Mouse (Mus musculus): ENCODE measurements around the gene Hes3. TPM values are rescaled to one million over a fixed set of nuclear protein-coding genes. Genes with fewer than 3 reads are reported as not detected.

The Hes3 gene
- total and polyA plus RNA-seq, 3 experiments: not detected

DNA sequence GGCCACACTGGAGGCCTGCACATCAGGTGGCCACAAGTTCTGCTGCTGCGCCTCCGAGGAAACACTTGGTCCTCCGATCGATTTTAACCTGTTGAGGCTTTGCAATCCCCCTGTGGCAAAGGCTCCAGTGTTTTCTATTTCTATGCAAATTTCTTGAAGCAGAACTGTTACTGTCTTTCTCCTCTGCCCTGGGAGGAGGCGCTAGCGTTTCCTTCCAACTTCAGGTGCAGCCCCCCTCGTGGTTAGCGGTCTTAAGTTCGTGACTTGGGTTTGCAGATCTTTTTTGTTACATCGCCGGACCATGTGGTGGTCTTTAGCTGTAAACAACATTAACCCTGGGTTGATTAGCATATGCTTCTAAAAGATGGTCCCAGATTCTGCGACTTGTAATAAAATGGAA, 42.1 kb upstream of the Hes3 start:
- no peak overlapping the region for H3K9ac ChIP-seq (ENCODE audit: low read depth, low read length)
- no peak for DNase-seq
- H3K36me3 ChIP-seq (ENCODE audit: control insufficient read depth, insufficient read depth, low read length): no peaks in the 10 kb centered on the region
- intact Hi-C loops (cut with DNase I): loop anchor here (1.0 to 5.0 kb wide), 3 partner anchors 36 to 157 kb away; partner anchors contain the start of gene Icmt
- H3K27me3 ChIP-seq (ENCODE audit: control insufficient read depth, insufficient read depth, low read length): peaks cover 1% of the 10 kb centered on the region; the same call in 1 of the 2 replicates
- no peak overlapping the region for H3K4me3 ChIP-seq
- H3K79me2 ChIP-seq (replicated peaks; ENCODE audit: control insufficient read depth, insufficient read depth, low read length): no peaks in the 10 kb centered on the region
- no peak for TF ChIP-seq CTCF (IDR thresholded peaks at IDR 0.05)
- no peak for TF ChIP-seq POLR2A (IDR thresholded peaks at IDR 0.05; ENCODE audit: insufficient read depth, low read depth, low read length)
- TF ChIP-seq EP300 (IDR thresholded peaks at IDR 0.05; ENCODE audit: insufficient read depth, low read depth, low read length): no peak
- WGBS: 94% methylated on average over 12 of the region's 12 CpGs
- no peak overlapping the region for H3K27ac ChIP-seq
- H3K4me1 ChIP-seq (ENCODE audit: control insufficient read depth, insufficient read depth, low read length): no peaks in the 10 kb centered on the region; the same call in 1 of the 2 replicates

DNA sequence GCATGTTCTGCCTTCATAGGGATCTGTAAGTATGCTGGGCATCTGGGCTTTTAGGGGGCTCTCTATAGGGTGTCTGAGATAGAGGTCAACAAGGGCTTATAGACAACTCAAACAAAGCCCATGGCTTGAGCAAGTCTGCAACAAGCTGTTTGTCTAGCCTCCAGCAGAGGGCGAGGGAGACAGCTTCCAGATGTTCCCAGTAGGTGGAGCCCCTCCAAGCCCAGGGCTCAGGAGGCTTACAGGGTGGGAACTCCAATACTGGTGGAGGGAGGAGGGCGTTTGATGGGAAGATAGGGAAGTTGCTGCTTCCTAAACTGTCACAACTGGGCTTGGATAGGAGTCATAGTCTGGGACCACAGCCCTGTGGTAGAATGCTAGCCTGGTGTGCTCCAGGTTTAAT, 41.5 kb upstream of the Hes3 start:
- Histone ChIP-seq H3K4me1 (ENCODE audit: control insufficient read depth, insufficient read depth, low read length) (no peaks in the 10 kb centered on the region; the same call in 1 of the 2 replicates), H3K9ac (ENCODE audit: low read depth, low read length) (no peak overlapping the region), H3K27ac (no peak overlapping the region), H3K36me3 (ENCODE audit: control insufficient read depth, insufficient read depth, low read length) (no peaks in the 10 kb centered on the region), H3K79me2 (replicated peaks; ENCODE audit: control insufficient read depth, insufficient read depth, low read length) (no peaks in the 10 kb centered on the region), H3K4me3 (no peak overlapping the region), H3K27me3 (ENCODE audit: control insufficient read depth, insufficient read depth, low read length) (no peaks in the 10 kb centered on the region)
- intact Hi-C loops (cut with DNase I): loop anchor here (1.0 to 5.0 kb wide), 3 partner anchors 36 to 158 kb away; partner anchors contain the start of gene Icmt
- peak; percentile 59 to 77 for DNase-seq
- TF ChIP-seq POLR2A (IDR thresholded peaks at IDR 0.05; ENCODE audit: insufficient read depth, low read depth, low read length): no peak
- TF ChIP-seq EP300 (IDR thresholded peaks at IDR 0.05; ENCODE audit: insufficient read depth, low read depth, low read length): 0 out of 2 replicates have a peak, but pooled peaks have one; percentile 70
- TF ChIP-seq CTCF (IDR thresholded peaks at IDR 0.05): peak; percentile 98
- 16% methylated on average over 2 of the region's 2 CpGs for WGBS

DNA sequence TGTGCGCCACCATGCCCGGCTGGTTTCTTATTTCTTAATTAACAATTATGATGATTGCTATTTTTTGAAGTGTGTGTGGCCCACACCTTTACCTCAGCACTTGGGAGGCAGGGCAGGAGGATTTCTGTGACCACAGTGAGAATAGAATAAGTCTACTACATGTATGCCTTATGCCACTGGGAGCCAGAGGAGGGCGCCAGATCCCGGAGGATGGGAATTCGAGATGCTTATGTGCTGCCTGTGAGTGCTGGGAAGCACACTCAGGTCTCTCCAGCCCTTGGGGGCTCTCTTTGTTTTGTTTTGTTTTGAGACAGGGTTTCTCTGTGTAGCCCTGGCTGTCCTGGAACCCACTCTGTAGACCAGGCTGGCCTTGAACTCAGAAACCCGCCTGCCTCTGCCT, 37.2 kb upstream of the Hes3 start:
- TF ChIP-seq POLR2A (IDR thresholded peaks at IDR 0.05; ENCODE audit: insufficient read depth, low read depth, low read length) (no peak), CTCF (IDR thresholded peaks at IDR 0.05) (peak; percentile 57), EP300 (IDR thresholded peaks at IDR 0.05; ENCODE audit: insufficient read depth, low read depth, low read length) (no peak)
- no peaks in the 10 kb centered on the region for H3K27me3 ChIP-seq (ENCODE audit: control insufficient read depth, insufficient read depth, low read length)
- no peak overlapping the region for H3K27ac ChIP-seq
- no peak overlapping the region for H3K4me3 ChIP-seq
- no peak overlapping the region for H3K9ac ChIP-seq (ENCODE audit: low read depth, low read length)
- no peaks in the 10 kb centered on the region for H3K36me3 ChIP-seq (ENCODE audit: control insufficient read depth, insufficient read depth, low read length)
- intact Hi-C loops (cut with DNase I): loop anchor here (5.0 kb wide), 2 partner anchors 149 to 156 kb away; partner anchors contain the start of genes Kcnab2 and Nphp4
- H3K79me2 ChIP-seq (replicated peaks; ENCODE audit: control insufficient read depth, insufficient read depth, low read length): peaks cover 3% of the 10 kb centered on the region; the same call in 1 of the 2 replicates
- peaks cover 2% of the 10 kb centered on the region for H3K4me1 ChIP-seq (ENCODE audit: control insufficient read depth, insufficient read depth, low read length)
- no peak for DNase-seq
- 75% methylated on average over 6 of the region's 6 CpGs for WGBS

DNA sequence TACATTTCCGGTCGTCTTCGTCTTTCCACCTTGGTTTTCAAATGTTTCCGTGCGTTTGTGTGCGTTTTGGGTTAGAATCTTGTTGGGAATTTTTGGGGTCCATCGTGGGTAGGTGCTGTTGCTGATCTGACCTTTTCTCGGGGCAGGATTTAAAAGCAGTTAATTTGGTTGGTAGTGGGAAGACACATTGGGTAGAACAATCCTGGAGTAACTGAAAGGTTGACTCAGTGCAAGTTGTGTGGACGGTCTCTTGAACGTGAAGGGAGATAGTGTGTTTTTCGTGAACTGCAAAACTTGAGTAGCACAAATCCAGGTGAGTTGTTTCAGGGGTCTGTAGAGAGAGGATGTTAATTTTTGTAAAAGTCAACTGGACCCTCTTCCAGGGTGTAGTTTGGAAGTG, 35.1 kb upstream of the Hes3 start:
- Histone ChIP-seq H3K27ac (no peak overlapping the region; the same call in 1 of the 2 replicates), H3K27me3 (ENCODE audit: control insufficient read depth, insufficient read depth, low read length) (no peaks in the 10 kb centered on the region), H3K9ac (ENCODE audit: low read depth, low read length) (peak overlapping the region; percentile 86), H3K36me3 (ENCODE audit: control insufficient read depth, insufficient read depth, low read length) (no peaks in the 10 kb centered on the region), H3K4me1 (ENCODE audit: control insufficient read depth, insufficient read depth, low read length) (peaks cover 2% of the 10 kb centered on the region), H3K79me2 (replicated peaks; ENCODE audit: control insufficient read depth, insufficient read depth, low read length) (peaks cover 3% of the 10 kb centered on the region; the same call in 1 of the 2 replicates), H3K4me3 (peak overlapping the region; percentile 95)
- intact Hi-C loops (cut with DNase I): loop anchor here (5.0 kb wide), 2 partner anchors 151 to 154 kb away; partner anchors contain the start of genes Kcnab2 and Nphp4
- no peak for DNase-seq
- TF ChIP-seq POLR2A (IDR thresholded peaks at IDR 0.05; ENCODE audit: insufficient read depth, low read depth, low read length): no peak
- TF ChIP-seq CTCF (IDR thresholded peaks at IDR 0.05): no peak
- TF ChIP-seq EP300 (IDR thresholded peaks at IDR 0.05; ENCODE audit: insufficient read depth, low read depth, low read length): no peak
- WGBS: 3% methylated on average over 11 of the region's 11 CpGs

DNA sequence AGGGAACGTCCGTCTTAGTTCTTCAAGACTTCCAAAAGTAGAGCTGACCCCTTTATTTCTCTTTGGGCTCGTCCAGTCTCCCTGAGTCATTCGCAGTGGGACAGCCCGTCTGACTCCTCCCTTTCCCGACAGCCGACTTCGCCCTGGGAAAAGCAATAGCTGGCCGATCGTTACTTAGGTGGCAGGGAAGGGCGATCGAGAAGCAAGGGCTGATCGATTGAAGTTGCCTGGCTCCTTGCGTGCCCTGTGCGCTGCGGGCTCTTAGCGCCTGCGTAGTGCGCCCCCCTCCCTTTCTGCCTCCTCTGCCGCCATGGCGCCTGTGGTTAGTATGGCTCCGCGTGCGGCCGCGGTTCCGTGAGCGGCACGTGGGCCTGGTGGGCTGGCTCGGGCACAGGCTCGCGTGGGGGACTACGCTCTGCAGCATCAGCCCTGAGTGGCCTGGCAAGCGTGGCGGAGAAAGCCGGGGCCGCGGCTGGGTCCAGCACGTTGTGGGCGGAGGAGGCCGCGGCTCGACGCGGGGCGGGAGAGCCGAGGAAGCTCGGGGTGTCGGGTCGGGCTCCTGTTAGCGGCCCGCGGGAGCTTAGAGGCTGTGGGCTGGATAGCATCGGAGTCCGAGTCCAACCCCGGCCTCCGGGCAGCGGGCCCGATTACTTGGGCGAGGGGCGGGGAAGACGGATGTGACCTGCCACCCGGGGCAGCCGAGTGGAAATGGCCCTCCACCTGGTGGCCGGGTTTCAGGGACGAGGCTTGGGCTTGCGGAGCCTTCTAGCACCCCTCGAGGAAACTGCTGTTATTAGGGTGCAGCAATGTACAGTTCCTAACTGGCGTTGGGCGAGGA, 34.3 kb upstream of the Hes3 start, which contains the start of gene Rpl22:
Rpl22 (plus strand) TSS at position 169 of the 838 bp plus-strand sequence.
- WGBS: under 1% methylated on average over 70 of the region's 70 CpGs
- peaks cover 3% of the 10 kb centered on the region; the same call in 1 of the 2 replicates for H3K79me2 ChIP-seq (replicated peaks; ENCODE audit: control insufficient read depth, insufficient read depth, low read length)

More for the DNA sequence above, 34.3 kb upstream of the Hes3 start, which contains the start of gene Rpl22:
- Histone ChIP-seq H3K36me3 (ENCODE audit: control insufficient read depth, insufficient read depth, low read length) (no peaks in the 10 kb centered on the region), H3K27ac (peak within 1 kb of the TSS; percentile 93), H3K27me3 (ENCODE audit: control insufficient read depth, insufficient read depth, low read length) (no peaks in the 10 kb centered on the region), H3K4me1 (ENCODE audit: control insufficient read depth, insufficient read depth, low read length) (peaks cover 2% of the 10 kb centered on the region), H3K4me3 (peak within 1 kb of the TSS; percentile 95), H3K9ac (ENCODE audit: low read depth, low read length) (peak within 1 kb of the TSS; percentile 86)
- DNase-seq: peak; percentile 92 to 96
- TF ChIP-seq POLR2A (IDR thresholded peaks at IDR 0.05; ENCODE audit: insufficient read depth, low read depth, low read length) (peak; percentile 77), EP300 (IDR thresholded peaks at IDR 0.05; ENCODE audit: insufficient read depth, low read depth, low read length) (peak; percentile 94), CTCF (IDR thresholded peaks at IDR 0.05) (peak; percentile 40)
- intact Hi-C loops (cut with DNase I): loop anchor here (5.0 kb wide), 2 partner anchors 152 to 153 kb away; partner anchors contain the start of genes Kcnab2 and Nphp4
